Mouse (Mus musculus) stomach, embryonic 16.5 days (tissue): ENCODE data around the gene Fam72a. TPM values are rescaled to one million over a fixed set of nuclear protein-coding genes. Genes with fewer than 3 reads are reported as not detected.
A peak's percentile ranks its signal among the peaks of the same experiment; 100 is the strongest.

ENCODE experiments used
- ATAC-seq: fragments of 200-750 bp; cut with Nextera tagmentation; 2 replicates; pipeline ENCODE4 v1.8.0; 2017; ENCODE audit warnings: moderate number of reproducible peaks, moderate TSS enrichment; ENCODE audit not compliant: insufficient read depth, low FRiP score
- H3K27ac ChIP-seq: fragments of 300-500 bp; sonication (generic); 2 replicates; pipeline ENCODE4 v1.5.1; 2014; ENCODE audit warnings: low read length
- H3K27me3 ChIP-seq: fragments of 300-500 bp; sonication (generic); 2 replicates; pipeline ENCODE4 v1.6.1; 2014; ENCODE audit warnings: low read length, control low read depth, mixed read lengths; ENCODE audit not compliant: control insufficient read depth, insufficient read depth
- H3K36me3 ChIP-seq: fragments of 300-500 bp; sonication (generic); 2 replicates; pipeline ENCODE4 v1.6.1; 2014; ENCODE audit warnings: low read length; ENCODE audit not compliant: control insufficient read depth, insufficient read depth
- H3K4me1 ChIP-seq: fragments of 300-500 bp; sonication (generic); 2 replicates; pipeline ENCODE4 v1.6.1; 2014; ENCODE audit warnings: low read length, control low read depth, mixed read lengths; ENCODE audit not compliant: control insufficient read depth, insufficient read depth
- H3K4me2 ChIP-seq: fragments of 300-500 bp; sonication (generic); 2 replicates; pipeline ENCODE4 v1.6.1; 2014; ENCODE audit warnings: low read depth, low read length, mixed read lengths
- H3K4me3 ChIP-seq: fragments of 300-500 bp; sonication (generic); replicated peaks from 2 replicates; pipeline ENCODE4 v1.5.1; 2014; ENCODE audit warnings: mild to moderate bottlenecking, low read length
- H3K9ac ChIP-seq: fragments of 300-500 bp; sonication (generic); 2 replicates; pipeline ENCODE4 v1.6.1; 2014; ENCODE audit warnings: low read length
- H3K9me3 ChIP-seq: fragments of 300-500 bp; sonication (generic); replicated peaks from 2 replicates; pipeline ENCODE4 v1.6.1; 2016; ENCODE audit warnings: low read length, control low read depth; ENCODE audit not compliant: control insufficient read depth
- WGBS: fragments of 180-500 bp; shearing (Covaris S2); extraction: QIAGEN DNeasy Blood & Tissue Kit; methylation state at CpG from one replicate; pipeline ENCODE4 v1.1.7; 2014; 5-methylcytosine and 5-hydroxymethylcytosine counted together
- polyA plus RNA-seq: library from polyadenylated mRNA; unstranded; fragments of >200 nt; fragmentation: Nextera tagmentation; extraction: Ambion mirVana; gene quantifications from 2 replicates; pipeline ENCODE4 v1.2.1, GENCODE M21; 2015

The Fam72a gene
- 1.7 TPM in 2 replicates for polyA plus RNA-seq

DNA sequence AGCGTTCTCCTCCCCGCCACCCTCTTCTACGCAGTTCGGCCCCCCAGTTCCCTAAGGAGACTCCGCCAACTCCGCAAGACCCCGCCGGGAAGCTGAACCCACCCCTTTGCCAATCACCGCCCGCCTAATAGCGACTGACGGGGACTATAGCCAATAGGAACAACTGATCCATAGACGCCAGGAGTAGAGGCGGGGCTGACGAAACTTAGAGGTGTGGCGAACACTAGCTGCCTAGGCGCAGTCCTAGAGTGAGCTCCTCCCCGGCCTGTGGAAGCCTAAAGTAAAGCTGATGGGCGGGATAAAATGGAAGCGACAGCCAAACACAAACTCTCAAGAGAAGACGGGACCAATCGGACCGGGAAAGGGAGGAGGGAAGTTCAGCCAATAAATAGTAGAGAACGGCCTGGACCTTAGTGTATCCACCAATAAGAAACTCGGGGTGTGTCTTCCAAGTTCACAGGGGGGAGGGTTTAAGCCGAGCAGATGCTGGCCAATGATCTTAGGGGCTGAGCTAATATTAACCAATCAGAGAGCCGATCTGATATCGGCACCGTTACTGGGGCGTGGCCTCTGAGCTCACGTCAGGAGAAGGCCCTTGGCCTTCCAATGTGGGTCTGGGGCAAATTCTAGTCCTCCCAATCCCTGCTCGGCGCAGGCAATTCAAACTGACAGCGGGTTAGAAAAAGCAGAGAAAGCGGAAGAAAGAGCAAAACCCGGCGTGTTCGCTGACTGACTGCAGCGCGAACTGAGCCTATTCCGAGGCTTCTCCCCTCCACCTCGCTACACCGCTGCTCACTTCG is at the start of gene Fam72a, which contains the start of gene Srgap2:
TSS of gene Fam72a (plus strand) at position 623 of the 800 bp plus-strand sequence.
TSS of gene Srgap2 (minus strand) at position 72 of the 800 bp plus-strand sequence.
- H3K9me3 ChIP-seq = no peaks in the 10 kb centered on the region
- peaks cover 33% of the 10 kb centered on the region for H3K4me1 ChIP-seq
- peak within 1 kb of the TSS; percentile 88 for H3K9ac ChIP-seq
- peak; percentile 96 for ATAC-seq
- WGBS = under 1% methylated on average over 44 of the region's 44 CpGs
- H3K36me3 ChIP-seq = no peaks in the 10 kb centered on the region
- peak within 1 kb of the TSS; percentile 97 for H3K27ac ChIP-seq
- H3K4me2 ChIP-seq = peak within 1 kb of the TSS; percentile 95
- peak within 1 kb of the TSS; percentile 88 for H3K4me3 ChIP-seq
- no peaks in the 10 kb centered on the region for H3K27me3 ChIP-seq

DNA sequence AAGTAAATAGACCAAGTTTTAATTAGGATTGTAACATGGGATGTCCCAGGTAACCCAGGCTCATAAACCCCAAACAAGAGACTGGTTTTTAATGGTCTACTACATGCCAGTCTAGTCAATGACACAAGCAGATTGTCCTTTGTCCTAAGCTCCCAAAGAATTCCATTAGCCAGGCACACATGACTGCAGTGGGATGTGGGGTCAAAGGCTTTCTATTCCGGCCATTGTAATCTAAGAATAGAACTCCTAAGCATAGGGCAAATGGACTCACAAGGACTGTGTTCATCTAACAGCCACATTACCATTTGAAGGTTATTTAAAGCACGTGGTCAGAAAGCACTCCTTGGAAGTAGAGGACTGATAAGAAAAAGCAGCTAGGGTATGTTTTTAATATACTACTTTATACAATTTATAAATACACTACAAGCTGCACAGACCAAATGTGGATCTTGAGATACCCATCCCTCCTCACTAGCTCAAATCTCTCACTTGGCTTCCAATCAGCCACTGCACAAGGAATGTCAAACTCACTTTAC is 48.9 kb upstream of the Fam72a start:
- Histone ChIP-seq H3K36me3 (peaks cover 4% of the 10 kb centered on the region; the same call in 1 of the 2 replicates), H3K9me3 (peaks cover 10% of the 10 kb centered on the region; the same call in 1 of the 2 replicates), H3K27ac (no peak overlapping the region), H3K4me2 (no peak overlapping the region), H3K27me3 (no peaks in the 10 kb centered on the region), H3K4me1 (no peaks in the 10 kb centered on the region), H3K9ac (no peak overlapping the region), H3K4me3 (no peak overlapping the region)
- ATAC-seq = no peak
- 61% methylated on average over 2 of the region's 2 CpGs for WGBS

DNA sequence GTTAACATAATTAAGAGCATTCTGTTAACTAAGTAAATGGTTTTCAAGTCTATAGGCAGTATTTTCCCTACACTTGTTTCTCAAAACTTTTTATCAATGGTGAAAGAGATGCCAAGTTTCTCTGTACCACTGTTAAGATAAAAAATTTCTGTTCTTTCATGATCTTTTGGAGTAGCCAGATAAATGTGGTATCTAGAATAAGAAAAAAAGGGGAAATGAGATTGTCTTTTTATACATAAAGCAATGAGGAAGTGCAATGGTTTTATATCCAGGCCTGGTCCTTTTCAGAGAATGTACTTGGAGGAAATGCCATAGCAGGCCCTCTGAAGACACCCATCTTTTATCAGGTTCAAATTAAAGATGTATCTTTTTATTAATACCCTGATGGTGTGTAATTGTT is 46.3 kb upstream of the Fam72a start:
- H3K9ac ChIP-seq = no peak overlapping the region
- no peak for ATAC-seq
- H3K4me1 ChIP-seq = no peaks in the 10 kb centered on the region
- H3K36me3 ChIP-seq = peaks cover 4% of the 10 kb centered on the region; the same call in 1 of the 2 replicates
- H3K27ac ChIP-seq = no peak overlapping the region
- H3K4me3 ChIP-seq = no peak overlapping the region
- no peak overlapping the region for H3K4me2 ChIP-seq
- no peaks in the 10 kb centered on the region for H3K27me3 ChIP-seq
- peaks cover 10% of the 10 kb centered on the region; the same call in 1 of the 2 replicates for H3K9me3 ChIP-seq

DNA sequence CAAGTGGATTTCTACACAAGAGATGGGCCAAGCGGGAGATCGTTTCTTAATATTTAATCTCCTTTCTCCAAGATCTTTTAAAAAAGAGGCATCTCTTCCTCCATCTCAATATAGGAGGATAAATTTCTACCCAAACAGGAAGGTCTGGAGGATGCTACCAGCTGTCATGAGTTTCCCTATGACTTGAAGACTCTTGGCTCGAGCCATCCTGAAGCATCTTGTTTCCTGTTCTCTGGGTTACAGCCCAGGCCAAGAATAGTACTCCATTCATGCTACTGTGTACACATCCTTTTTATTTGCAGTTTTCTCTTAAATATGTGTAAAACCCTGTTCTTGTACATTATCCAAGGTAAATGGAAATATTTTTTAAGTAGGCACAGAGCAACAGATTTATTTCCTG is 45.5 kb upstream of the Fam72a start:
- H3K27ac ChIP-seq = no peak overlapping the region
- H3K9me3 ChIP-seq = peaks cover 10% of the 10 kb centered on the region; the same call in 1 of the 2 replicates
- no peak for ATAC-seq
- no peaks in the 10 kb centered on the region for H3K27me3 ChIP-seq
- no peak overlapping the region for H3K9ac ChIP-seq
- H3K4me1 ChIP-seq = peaks cover 4% of the 10 kb centered on the region; the same call in 1 of the 2 replicates
- peaks cover 4% of the 10 kb centered on the region; the same call in 1 of the 2 replicates for H3K36me3 ChIP-seq
- no peak overlapping the region for H3K4me3 ChIP-seq
- H3K4me2 ChIP-seq = no peak overlapping the region
- WGBS = 81% methylated on average over 3 of the region's 3 CpGs

DNA sequence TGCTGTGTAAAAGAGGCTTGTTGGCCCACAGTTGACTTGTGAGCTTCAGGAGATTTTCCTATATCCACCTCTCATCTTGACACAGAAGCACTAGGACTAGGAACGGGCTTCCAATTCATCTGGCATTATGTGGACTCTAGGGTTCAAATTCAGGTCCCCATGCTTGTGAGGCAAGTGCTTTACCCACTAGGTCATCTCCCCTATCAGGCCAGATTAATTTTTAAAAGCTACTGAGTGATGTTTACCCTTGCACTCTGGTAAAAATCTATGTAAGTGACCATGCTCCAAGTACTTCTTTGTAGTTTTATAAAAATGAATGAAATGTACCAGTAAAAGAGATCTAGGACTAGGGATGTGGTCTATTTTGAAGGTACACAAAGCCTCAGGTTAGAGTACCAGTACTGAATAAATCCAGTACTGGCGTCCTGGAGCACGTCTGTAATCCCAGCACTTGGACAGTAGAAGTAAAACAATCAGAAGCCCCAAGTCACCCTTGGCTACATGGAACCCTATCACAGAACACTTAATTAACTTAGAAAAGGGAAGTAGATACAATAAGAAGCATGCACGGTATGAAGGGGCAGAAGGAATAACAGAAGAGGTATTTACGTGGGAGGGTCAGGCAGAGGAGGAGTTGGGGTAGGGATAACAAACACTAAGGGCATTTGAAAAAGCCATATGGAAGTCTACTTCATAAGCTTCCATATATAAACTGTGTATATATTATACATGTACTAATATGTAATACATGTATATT is 41.4 kb upstream of the Fam72a start:
- 49% methylated on average over 5 of the region's 5 CpGs for WGBS
- no peak for ATAC-seq
- no peaks in the 10 kb centered on the region for H3K9me3 ChIP-seq

DNA sequence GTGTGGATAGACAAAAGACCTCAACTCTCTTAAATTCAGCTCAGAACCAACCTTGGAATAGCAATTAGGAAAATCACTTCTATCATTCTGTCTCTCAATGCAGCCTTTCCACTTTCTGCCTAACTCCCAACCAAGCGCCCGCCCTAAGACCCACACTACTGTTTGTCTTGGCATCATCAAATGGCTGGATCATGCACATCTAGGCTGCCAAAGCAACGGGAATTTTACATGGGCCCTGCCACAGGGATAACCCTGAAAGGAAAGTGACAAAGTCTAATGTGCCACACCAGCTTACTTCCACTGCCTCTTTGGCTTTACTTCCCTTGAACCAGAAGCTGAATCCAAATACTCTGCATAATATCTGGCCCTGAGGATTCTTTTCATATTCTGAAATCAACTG is 38.4 kb upstream of the Fam72a start:
- no peak for ATAC-seq
- Histone ChIP-seq H3K4me2 (no peak overlapping the region), H3K36me3 (no peaks in the 10 kb centered on the region), H3K9ac (no peak overlapping the region), H3K27ac (no peak overlapping the region), H3K4me1 (peaks cover 9% of the 10 kb centered on the region), H3K9me3 (no peaks in the 10 kb centered on the region), H3K27me3 (no peaks in the 10 kb centered on the region), H3K4me3 (no peak overlapping the region)
- 87% methylated on average over 3 of the region's 3 CpGs for WGBS

More for the DNA sequence above, 41.4 kb upstream of the Fam72a start:
- H3K9ac ChIP-seq = no peak overlapping the region
- H3K4me2 ChIP-seq = no peak overlapping the region
- no peak overlapping the region for H3K4me3 ChIP-seq
- H3K36me3 ChIP-seq = no peaks in the 10 kb centered on the region
- H3K4me1 ChIP-seq = peaks cover 4% of the 10 kb centered on the region; the same call in 1 of the 2 replicates
- no peaks in the 10 kb centered on the region for H3K27me3 ChIP-seq
- no peak overlapping the region for H3K27ac ChIP-seq

DNA sequence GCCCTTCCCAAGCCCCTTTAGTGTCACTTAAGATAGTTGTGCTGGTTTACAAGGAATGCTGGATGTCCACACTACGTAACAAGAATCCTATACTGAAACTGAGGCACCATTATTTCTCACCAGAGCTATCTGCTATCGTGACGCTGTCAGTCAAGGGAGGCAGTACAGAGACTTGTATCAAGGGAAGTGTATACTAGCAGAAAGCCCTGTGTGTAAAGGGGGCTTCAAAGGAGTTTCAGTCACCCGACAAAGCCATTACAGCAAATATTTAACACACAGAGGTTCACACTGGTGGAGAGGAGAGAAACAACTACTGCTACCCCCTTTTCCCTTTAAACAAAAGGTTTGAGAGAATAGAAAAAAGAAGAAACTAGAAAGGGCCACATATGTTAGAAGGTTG is 36.1 kb upstream of the Fam72a start:
- H3K4me1 ChIP-seq = peaks cover 12% of the 10 kb centered on the region
- H3K4me3 ChIP-seq = no peak overlapping the region
- H3K27ac ChIP-seq = no peak overlapping the region
- no peak overlapping the region for H3K9ac ChIP-seq
- WGBS = 32% methylated on average over 4 of the region's 4 CpGs
- H3K9me3 ChIP-seq = no peaks in the 10 kb centered on the region
- H3K36me3 ChIP-seq = no peaks in the 10 kb centered on the region
- ATAC-seq = no peak
- H3K27me3 ChIP-seq = no peaks in the 10 kb centered on the region
- H3K4me2 ChIP-seq = no peak overlapping the region

DNA sequence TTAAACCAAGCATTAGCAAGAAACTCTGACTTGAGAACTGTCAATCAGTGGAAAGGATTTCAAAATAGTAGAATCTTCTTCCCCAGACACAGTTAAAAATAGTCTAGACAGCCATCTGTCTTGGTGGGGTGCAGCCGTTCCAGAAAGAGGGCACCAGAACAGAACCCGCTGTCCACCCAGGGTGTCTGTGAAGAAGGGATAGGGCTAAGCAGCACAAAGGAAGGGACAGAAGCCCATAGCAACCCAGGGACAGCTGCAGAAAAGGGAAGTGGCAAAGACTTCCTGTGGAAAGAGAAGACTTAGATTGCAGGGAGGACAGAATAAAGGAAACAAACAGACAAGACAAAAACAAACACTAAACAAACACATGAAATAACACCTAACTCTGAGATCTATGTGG is 35.3 kb upstream of the Fam72a start:
- no peak for ATAC-seq
- WGBS = 67% methylated on average over 2 of the region's 2 CpGs
- peaks cover 8% of the 10 kb centered on the region for H3K4me1 ChIP-seq
- no peaks in the 10 kb centered on the region for H3K9me3 ChIP-seq
- H3K36me3 ChIP-seq = no peaks in the 10 kb centered on the region
- no peak overlapping the region for H3K4me3 ChIP-seq
- no peaks in the 10 kb centered on the region for H3K27me3 ChIP-seq
- H3K27ac ChIP-seq = no peak overlapping the region
- no peak overlapping the region for H3K4me2 ChIP-seq
- no peak overlapping the region for H3K9ac ChIP-seq
